Mouse (Mus musculus) small intestine, adult 2 months (tissue): ENCODE measurements at regions not wholly inside any gene's neighbourhood (a gene's known extent, or its start where the extent isn't known, plus 50 kb on each side); places are given as distances from the start of the nearest gene placed in this dataset.
"Not testable (repeated sequence)": the region's sequence is repeated elsewhere in the genome, so short reads cannot be mapped to it uniquely, and the experiment has no call there.

Experiments used
- H3K27ac ChIP-seq: fragments of 200-500 bp; 2 replicates; pipeline ENCODE4 v1.5.1; 2012; ENCODE audit warnings: low read depth, low read length, control low read depth, inconsistent platforms; ENCODE audit not compliant: insufficient read depth
- H3K27me3 ChIP-seq: fragments of 200-500 bp; 2 replicates; pipeline ENCODE4 v1.6.1; 2012; ENCODE audit warnings: mild to moderate bottlenecking, moderate library complexity, low read length, inconsistent platforms; ENCODE audit not compliant: control insufficient read depth, insufficient read depth
- H3K36me3 ChIP-seq: fragments of 200-500 bp; 2 replicates; pipeline ENCODE4 v1.6.1; 2012; ENCODE audit warnings: mild to moderate bottlenecking, low read length, control low read depth, inconsistent platforms; ENCODE audit not compliant: control insufficient read depth, insufficient read depth
- H3K4me1 ChIP-seq: fragments of 200-500 bp; 2 replicates; pipeline ENCODE4 v1.6.1; 2012; ENCODE audit warnings: low read length, inconsistent platforms, mixed read lengths; ENCODE audit not compliant: control insufficient read depth, insufficient read depth, insufficient read length
- H3K4me3 ChIP-seq: fragments of 200-500 bp; 2 replicates; pipeline ENCODE4 v1.5.1; 2012; ENCODE audit warnings: low read depth, mild to moderate bottlenecking, control low read depth, inconsistent platforms, low read length, moderate library complexity
- CTCF ChIP-seq: fragments of 200-500 bp; IDR thresholded peaks from 2 replicates; pipeline ENCODE4 v1.5.1; 2012; ENCODE audit warnings: low read depth, mild to moderate bottlenecking, control low read depth, inconsistent platforms, low read length, moderate library complexity, mixed read lengths; ENCODE audit not compliant: insufficient replicate concordance, insufficient read length; ENCODE audit errors: extremely low read depth
- POLR2A ChIP-seq: fragments of 200-500 bp; IDR thresholded peaks from 2 replicates; pipeline ENCODE4 v1.6.1; 2012; ENCODE audit warnings: low read depth, mild to moderate bottlenecking, control low read depth, inconsistent platforms, low read length, moderate library complexity
- WGBS: fragments of 180-500 bp; shearing (Covaris S2); methylation state at CpG from one replicate; pipeline ENCODE4 v1.1.7; 2018; 5-methylcytosine and 5-hydroxymethylcytosine counted together

GRCm38 (mm10) chr14:59052421-59052820 lies 90.3 kb downstream of the 1700129C05Rik start:
- Histone ChIP-seq H3K27ac (no peak overlapping the region), H3K4me1 (peaks cover 10% of the 10 kb centered on the region; the same call in 1 of the 2 replicates), H3K36me3 (no peaks in the 10 kb centered on the region), H3K4me3 (no peak overlapping the region), H3K27me3 (no peaks in the 10 kb centered on the region; the same call in 1 of the 2 replicates)
- WGBS = 83% methylated on average over 3 of the region's 3 CpGs
- TF ChIP-seq CTCF = no peak
- no peak for TF ChIP-seq POLR2A

- H3K27ac ChIP-seq = no peak overlapping the region
- H3K36me3 ChIP-seq = no peaks in the 10 kb centered on the region
- H3K27me3 ChIP-seq = no peaks in the 10 kb centered on the region; the same call in 1 of the 2 replicates
- TF ChIP-seq POLR2A (no peak), CTCF (no peak)
- no peak overlapping the region for H3K4me3 ChIP-seq
- 72% methylated on average over 6 of the region's 6 CpGs for WGBS
- peaks cover 10% of the 10 kb centered on the region; the same call in 1 of the 2 replicates for H3K4me1 ChIP-seq
Observed at GRCm38 (mm10) chr14:59051478-59051879, 91.2 kb downstream of the 1700129C05Rik start.

- TF ChIP-seq CTCF (no peak), POLR2A (no peak)
- peaks cover 9% of the 10 kb centered on the region; the same call in 1 of the 2 replicates for H3K4me1 ChIP-seq
- H3K4me3 ChIP-seq = no peak overlapping the region
- H3K27ac ChIP-seq = no peak overlapping the region
- WGBS = 72% methylated on average over 7 of the region's 7 CpGs
- H3K36me3 ChIP-seq = no peaks in the 10 kb centered on the region
- no peaks in the 10 kb centered on the region for H3K27me3 ChIP-seq
Observed at GRCm38 (mm10) chr14:59045687-59046086, 97.0 kb downstream of the 1700129C05Rik start.

GRCm38 (mm10) chr14:59045235-59045634 lies 97.5 kb downstream of the 1700129C05Rik start:
- Histone ChIP-seq H3K4me3 (no peak overlapping the region), H3K36me3 (no peaks in the 10 kb centered on the region), H3K27me3 (no peaks in the 10 kb centered on the region), H3K27ac (peak overlapping the region; percentile 47; the same call in 1 of the 2 replicates), H3K4me1 (peaks cover 9% of the 10 kb centered on the region; the same call in 1 of the 2 replicates)
- 75% methylated on average over 7 of the region's 7 CpGs for WGBS
- no peak for TF ChIP-seq CTCF
- TF ChIP-seq POLR2A = no peak

GRCm38 (mm10) chr14:59042152-59042551 lies 100.5 kb downstream of the 1700129C05Rik start:
- Histone ChIP-seq H3K4me3 (no peak overlapping the region), H3K36me3 (no peaks in the 10 kb centered on the region), H3K27ac (no peak overlapping the region), H3K27me3 (no peaks in the 10 kb centered on the region), H3K4me1 (peaks cover 9% of the 10 kb centered on the region; the same call in 1 of the 2 replicates)
- WGBS = 93% methylated on average over 2 of the region's 2 CpGs
- TF ChIP-seq CTCF = no peak
- no peak for TF ChIP-seq POLR2A

- H3K36me3 ChIP-seq, H3K27me3 ChIP-seq, H3K4me3 ChIP-seq, H3K4me1 ChIP-seq, H3K27ac ChIP-seq: not testable (repeated sequence)
- WGBS = 32% methylated on average over 9 of the region's 9 CpGs
Observed at GRCm38 (mm10) chr14:59025757-59026156, 116.9 kb downstream of the 1700129C05Rik start.

- 79% methylated on average over 3 of the region's 3 CpGs for WGBS
Observed at GRCm38 (mm10) chr14:59009534-59009933, 133.2 kb downstream of the 1700129C05Rik start.

More at GRCm38 (mm10) chr14:59009534-59009933, 133.2 kb downstream of the 1700129C05Rik start:
- Histone ChIP-seq H3K27ac (no peak overlapping the region), H3K36me3 (no peaks in the 10 kb centered on the region), H3K4me3 (no peak overlapping the region), H3K27me3 (no peaks in the 10 kb centered on the region), H3K4me1 (no peaks in the 10 kb centered on the region)
- no peak for TF ChIP-seq CTCF
- TF ChIP-seq POLR2A = no peak
